Mouse (Mus musculus) adrenal gland, adult (tissue): ENCODE measurements around the gene Txk.

Source experiments
- DNase-seq, 2 experiments: peaks; one replicate each; pipeline ENCODE4 v3.0.0; 2022 to 2023; ENCODE audit warnings: low spot score in 1 of 2; ENCODE audit not compliant: inconsistent age in 2 of 2

The Txk gene

GRCm38 (mm10) chr5:72752585-72752984 lies at the start of gene Txk:
Txk (minus strand) TSS chr5:72752777.
- DNase-seq: no peak

- DNase-seq: no peak
These were observed 46.0 kb upstream of the Txk start for GRCm38 (mm10) chr5:72798563-72798962.

- DNase-seq: peak; percentile 26 to 58
These were observed 43.6 kb upstream of the Txk start for GRCm38 (mm10) chr5:72796186-72796613.

GRCm38 (mm10) chr5:72793309-72793850 lies 40.8 kb upstream of the Txk start:
- DNase-seq: no peak

- DNase-seq: no peak
These were observed 39.2 kb upstream of the Txk start for GRCm38 (mm10) chr5:72791789-72792188.

GRCm38 (mm10) chr5:72791386-72791785 lies 38.8 kb upstream of the Txk start:
- DNase-seq: no peak

- DNase-seq: no peak
These were observed 32.9 kb upstream of the Txk start for GRCm38 (mm10) chr5:72785451-72785850.

GRCm38 (mm10) chr5:72784719-72785118 lies 32.1 kb upstream of the Txk start:
- no peak for DNase-seq

- no peak for DNase-seq
These were observed 31.4 kb upstream of the Txk start for GRCm38 (mm10) chr5:72783957-72784356.

GRCm38 (mm10) chr5:72783123-72783522 lies 30.5 kb upstream of the Txk start:
- DNase-seq: no peak

- DNase-seq: no peak
These were observed 29.2 kb upstream of the Txk start for GRCm38 (mm10) chr5:72781776-72782175.

- DNase-seq: no peak
These were observed 24.0 kb upstream of the Txk start for GRCm38 (mm10) chr5:72776595-72776994.

GRCm38 (mm10) chr5:72776127-72776526 lies 23.6 kb upstream of the Txk start:
- no peak for DNase-seq

- no peak for DNase-seq
These were observed 17.3 kb upstream of the Txk start for GRCm38 (mm10) chr5:72769841-72770240.

GRCm38 (mm10) chr5:72763546-72763945 lies 11.0 kb upstream of the Txk start:
- DNase-seq: peak in 1 of 2 experiments; percentile 43

- DNase-seq: peak in 1 of 2 experiments; percentile 44
These were observed 10.4 kb upstream of the Txk start for GRCm38 (mm10) chr5:72763025-72763424.

GRCm38 (mm10) chr5:72761758-72762157 lies 9.2 kb upstream of the Txk start:
- DNase-seq: no peak

GRCm38 (mm10) chr5:72761237-72761636 lies 8.7 kb upstream of the Txk start:
- DNase-seq: no peak

- DNase-seq: peak in 1 of 2 experiments; percentile 29
These were observed 6.6 kb upstream of the Txk start for GRCm38 (mm10) chr5:72758925-72759924.

- no peak for DNase-seq
These were observed 4.7 kb upstream of the Txk start for GRCm38 (mm10) chr5:72757155-72757773.

GRCm38 (mm10) chr5:72755941-72756340 lies 3.4 kb upstream of the Txk start:
- DNase-seq: no peak

- DNase-seq: no peak
These were observed 2.5 kb upstream of the Txk start for GRCm38 (mm10) chr5:72755035-72755434.
